Mouse (Mus musculus): ENCODE measurements around the gene Fxyd2.

DNA sequence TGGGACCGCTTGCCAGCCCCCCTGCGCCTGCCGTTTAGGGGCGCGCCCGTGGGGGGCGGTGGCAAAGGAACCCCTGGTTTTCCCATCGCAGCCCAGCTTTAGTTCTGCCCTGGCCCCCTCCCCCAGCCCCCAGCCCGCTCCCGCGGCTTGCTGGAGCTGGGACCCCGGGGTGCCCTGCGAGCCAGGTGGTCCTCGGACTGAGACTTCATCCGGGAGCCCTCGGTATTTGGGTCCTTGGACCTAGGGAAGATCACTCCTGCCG, 31.2 kb downstream of the Fxyd2 start:
- TF ChIP-seq POLR2A (IDR thresholded peaks at IDR 0.05; ENCODE audit: control insufficient read depth, extremely low read depth, insufficient read depth, low read length, poor library complexity) = no peak
- no peak for TF ChIP-seq CTCF (IDR thresholded peaks at IDR 0.05; ENCODE audit: borderline replicate concordance, control insufficient read depth, extremely low read depth, insufficient read depth, low read length, poor library complexity)
